Mouse (Mus musculus) spleen, adult 2 months (tissue): ENCODE data around the gene Mdm4.

Experiments used
- CTCF ChIP-seq: fragments of 200-500 bp; IDR thresholded peaks from 2 replicates; pipeline ENCODE4 v1.5.1; 2011; ENCODE audit warnings: mild to moderate bottlenecking, inconsistent platforms; ENCODE audit not compliant: insufficient read depth, insufficient read length, insufficient replicate concordance; ENCODE audit errors: extremely low read depth
- POLR2A ChIP-seq: fragments of 200-500 bp; IDR thresholded peaks from 2 replicates; pipeline ENCODE4 v1.6.1; 2011; ENCODE audit warnings: low read depth, low read length, inconsistent platforms

DNA sequence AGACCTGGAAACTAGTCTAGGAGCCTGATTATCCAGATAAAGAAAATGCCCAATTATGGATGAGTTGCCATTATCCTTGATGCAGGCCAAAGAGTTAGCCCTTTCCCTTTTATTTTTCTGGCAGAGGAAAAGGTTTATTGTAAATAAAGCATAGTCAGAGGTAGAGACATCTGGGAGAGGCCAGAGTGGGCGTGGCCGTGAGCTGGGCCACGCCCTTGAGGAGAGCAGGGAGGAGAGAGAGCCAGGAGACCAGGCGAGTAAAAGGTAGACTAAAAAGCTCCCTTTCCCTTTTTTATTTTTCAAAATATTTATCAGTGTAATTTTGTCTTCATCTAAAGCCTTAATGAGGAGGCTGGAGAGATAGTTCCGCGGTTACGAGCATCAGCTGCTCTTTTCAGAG is 2.4 kb downstream of the Mdm4 start:
- TF ChIP-seq CTCF (no peak), POLR2A (no peak)
